In the genomic region with DNA sequence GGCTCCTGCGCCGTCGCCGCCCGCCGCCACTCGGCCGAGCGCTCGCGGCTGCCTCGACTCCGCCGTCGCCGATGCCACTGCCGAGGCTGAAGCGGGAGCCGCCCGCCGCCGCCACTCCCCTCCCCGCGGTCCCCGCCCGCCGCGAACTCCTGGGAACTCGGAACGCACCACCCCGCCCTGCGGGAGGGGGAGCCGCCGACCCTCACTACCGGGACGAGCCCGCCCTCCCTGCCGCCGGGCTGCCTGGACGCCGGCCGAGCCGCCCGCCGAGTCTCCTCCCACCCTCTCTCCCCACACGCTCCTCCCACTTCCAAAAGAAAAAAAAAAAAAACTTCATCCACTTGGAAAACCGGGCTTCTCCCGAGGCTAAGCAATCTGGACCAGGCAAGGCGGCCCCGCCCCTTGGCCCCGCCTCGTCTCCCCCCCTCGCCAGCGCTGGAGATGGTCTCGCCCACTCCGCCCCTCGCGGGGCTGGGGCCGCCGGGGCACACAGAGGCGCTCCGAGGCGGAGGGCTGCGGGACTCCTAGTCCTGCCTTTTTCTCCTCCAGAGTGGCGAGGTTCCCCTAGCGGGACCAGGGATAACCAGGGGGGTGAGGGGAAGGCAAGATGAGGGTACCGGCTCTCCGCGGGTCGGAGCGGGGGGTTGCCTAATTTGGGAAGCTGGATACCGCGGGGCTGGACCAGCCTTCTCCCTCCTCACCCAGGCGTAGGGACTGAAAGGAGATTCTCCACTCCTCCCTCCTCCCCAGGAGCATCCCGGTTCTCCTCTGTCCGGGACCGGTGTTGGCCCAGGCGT, we compare ENCODE assay signal across 8 mouse cellular contexts. TPM values are rescaled to one million over a fixed set of nuclear protein-coding genes. Genes with fewer than 3 reads are reported as not detected.
DNase-seq lines count a peak whose midpoint lies in the region; ATAC-seq and TF ChIP-seq lines count a peak whose summit lies in the region.

No protein-coding gene starts in this region.

- peaks cover 62% of the 10 kb centered on the region for H3K4me1 ChIP-seq in E14TG2a.4 (replicated peaks; ENCODE audit: low read depth, low read length)
- H3K4me1 ChIP-seq in forebrain, embryonic 16.5 days (replicated peaks; ENCODE audit: control insufficient read depth, insufficient read depth, low read length), result peaks cover 13% of the 10 kb centered on the region
- H3K4me1 ChIP-seq in liver, embryonic 15.5 days (replicated peaks), result peaks cover 3% of the 10 kb centered on the region; the same call in 1 of the 2 replicates
- H3K4me1 ChIP-seq in neural tube, embryonic 14.5 days (ENCODE audit: control insufficient read depth, insufficient read depth, low read length), result peaks cover 22% of the 10 kb centered on the region; the same call in 1 of the 2 replicates

- under 1% methylated on average over 56 of the region's 78 CpGs for WGBS in forebrain, embryonic 16.5 days
- under 1% methylated on average over 78 of the region's 78 CpGs for WGBS in large intestine, adult 2 months
- WGBS in liver, embryonic 15.5 days (ENCODE audit: insufficient replicate concordance), result under 1% methylated on average over 57 of the region's 78 CpGs
- WGBS in neural tube, embryonic 14.5 days, result 1% methylated on average over 56 of the region's 78 CpGs

- peak overlapping the region; percentile 75 for H3K9ac ChIP-seq in forebrain, embryonic 16.5 days (replicated peaks; ENCODE audit: low read depth, low read length)
- H3K9ac ChIP-seq in liver, embryonic 15.5 days, result peak overlapping the region; percentile 37; the same call in 1 of the 2 replicates
- H3K9ac ChIP-seq in neural tube, embryonic 14.5 days (replicated peaks; ENCODE audit: low read depth, low read length), result peak overlapping the region; percentile 91

- H3K36me3 ChIP-seq in E14TG2a.4 (ENCODE audit: insufficient read depth, low read length), result peaks cover under 1% of the 10 kb centered on the region; the same call in 1 of the 2 replicates
- no peaks in the 10 kb centered on the region for H3K36me3 ChIP-seq in forebrain, embryonic 16.5 days (ENCODE audit: control insufficient read depth, insufficient read depth)
- no peaks in the 10 kb centered on the region for H3K36me3 ChIP-seq in liver, embryonic 15.5 days (replicated peaks)
- H3K36me3 ChIP-seq in neural tube, embryonic 14.5 days (ENCODE audit: control insufficient read depth, insufficient read depth, low read length), result no peaks in the 10 kb centered on the region

- peak; percentile 94 for DNase-seq in cerebellum, adult 11 months
- DNase-seq in heart, postnatal 25 days (ENCODE audit: low spot score), result peak; percentile 88
- peak; percentile 77 for DNase-seq in large intestine, adult 2 months (ENCODE audit: low read depth, low spot score)
- peak; percentile 94 for DNase-seq in testis, postnatal 14 days (ENCODE audit: low spot score)

- H3K27ac ChIP-seq in forebrain, embryonic 16.5 days (ENCODE audit: low read length), result peak overlapping the region; percentile 88
- peak overlapping the region; percentile 75 for H3K27ac ChIP-seq in liver, embryonic 15.5 days (replicated peaks)
- peak overlapping the region; percentile 87 for H3K27ac ChIP-seq in neural tube, embryonic 14.5 days (ENCODE audit: low read depth, low read length)

- intact Hi-C loops in heart, postnatal 25 days (cut with DNase I), result no loop called here

- peak overlapping the region; percentile 74 for H3K4me2 ChIP-seq in forebrain, embryonic 16.5 days (ENCODE audit: low read length)
- H3K4me2 ChIP-seq in liver, embryonic 15.5 days, result peak overlapping the region; percentile 65
- H3K4me2 ChIP-seq in neural tube, embryonic 14.5 days (ENCODE audit: low read depth, low read length), result peak overlapping the region; percentile 91

- H3K4me3 ChIP-seq in E14TG2a.4 (replicated peaks; ENCODE audit: low read length), result peak overlapping the region; percentile 94
- H3K4me3 ChIP-seq in forebrain, embryonic 16.5 days (replicated peaks; ENCODE audit: low read length), result peak overlapping the region; percentile 90
- H3K4me3 ChIP-seq in liver, embryonic 15.5 days (replicated peaks), result peak overlapping the region; percentile 60
- H3K4me3 ChIP-seq in neural tube, embryonic 14.5 days (ENCODE audit: low read depth, low read length), result peak overlapping the region; percentile 91

- H3K27me3 ChIP-seq in E14TG2a.4 (ENCODE audit: insufficient read depth, low read length), result no peaks in the 10 kb centered on the region
- H3K27me3 ChIP-seq in forebrain, embryonic 16.5 days (replicated peaks; ENCODE audit: control insufficient read depth, insufficient read depth, low read length), result no peaks in the 10 kb centered on the region
- H3K27me3 ChIP-seq in liver, embryonic 15.5 days, result peaks cover 48% of the 10 kb centered on the region
- H3K27me3 ChIP-seq in neural tube, embryonic 14.5 days (ENCODE audit: control insufficient read depth, insufficient read depth, low read length), result no peaks in the 10 kb centered on the region

- TF ChIP-seq CTCF in E14TG2a.4 (conservative IDR thresholded peaks at IDR 0.05; ENCODE audit: low read length), result no peak

- ATAC-seq in forebrain, embryonic 16.5 days, result peak; percentile 95
- ATAC-seq in liver, embryonic 15.5 days (ENCODE audit: insufficient read depth), result peak; percentile 89
- ATAC-seq in neural tube, embryonic 14.5 days (ENCODE audit: low read depth), result peak; percentile 96

- H3K9me3 ChIP-seq in E14TG2a.4 (ENCODE audit: low read length), result no peaks in the 10 kb centered on the region
- H3K9me3 ChIP-seq in forebrain, embryonic 16.5 days (ENCODE audit: control insufficient read depth, low read length), result no peaks in the 10 kb centered on the region
- no peaks in the 10 kb centered on the region for H3K9me3 ChIP-seq in liver, embryonic 15.5 days (replicated peaks)
- H3K9me3 ChIP-seq in neural tube, embryonic 14.5 days (ENCODE audit: control insufficient read depth, low read length), result no peaks in the 10 kb centered on the region

RNA-seq across cellular contexts. Expression of a gene that starts 1.2 kb away (rescaled TPM):
- 20.9 and 21.7 TPM in 2 replicates for polyA plus RNA-seq in forebrain, embryonic 16.5 days (2015; fragmentation: Nextera tagmentation; extraction: Ambion mirVana)
- total RNA-seq in heart, postnatal 25 days (2021), result 10 to 100 TPM in 1 of 2 experiments, 1 to 10 TPM in 1; 8.2 to 10.8 TPM
- 19.0 and 28.5 TPM in 2 replicates for polyA plus RNA-seq in large intestine, adult 2 months (2012; rRNA removed)
- polyA plus RNA-seq in liver, embryonic 15.5 days (2015; fragmentation: Nextera tagmentation; extraction: Ambion mirVana), result 5.0 and 5.3 TPM in 2 replicates
- polyA plus RNA-seq in neural tube, embryonic 14.5 days (2014; fragmentation: Nextera tagmentation; extraction: Ambion mirVana), result 29.5 and 36.3 TPM in 2 replicates

Comparison
In these comparisons a context has a peak if more than half of its experiments do, and no peak if none do; other contexts are left out.
1. Peak in every context shown above with its lines: DNase-seq, ATAC-seq, H3K4me3 ChIP-seq and H3K27ac ChIP-seq.
2. H3K9ac ChIP-seq: peak in every context shown above with its lines; median percentile 91 in neural tube, embryonic 14.5 days; 75 in forebrain, embryonic 16.5 days; 37 in liver, embryonic 15.5 days.